Mouse (Mus musculus) kidney, embryonic 14.5 days (tissue): ENCODE measurements around the gene Srp68. TPM values are rescaled to one million over a fixed set of nuclear protein-coding genes. Genes with fewer than 3 reads are reported as not detected.

Experiments
- ATAC-seq: fragments of 200-750 bp; cut with Nextera tagmentation; 2 replicates; pipeline ENCODE4 v1.8.0; 2017; ENCODE audit warnings: moderate number of reproducible peaks, mild to moderate bottlenecking, moderate TSS enrichment, moderate library complexity; ENCODE audit not compliant: low FRiP score, low TSS enrichment
- H3K27ac ChIP-seq: fragments of 300-500 bp; sonication (generic); 2 replicates; pipeline ENCODE4 v1.5.1; 2014; ENCODE audit warnings: low read depth, mild to moderate bottlenecking, low read length, moderate library complexity, mixed read lengths
- H3K27me3 ChIP-seq: fragments of 300-500 bp; sonication (generic); 2 replicates; pipeline ENCODE4 v1.6.1; 2014; ENCODE audit warnings: mild to moderate bottlenecking, low read length; ENCODE audit not compliant: control insufficient read depth, insufficient read depth
- H3K36me3 ChIP-seq: fragments of 300-500 bp; sonication (generic); 2 replicates; pipeline ENCODE4 v1.6.1; 2014; ENCODE audit warnings: low read length, mixed read lengths; ENCODE audit not compliant: control insufficient read depth, insufficient read depth
- H3K4me1 ChIP-seq: fragments of 300-500 bp; sonication (generic); 2 replicates; pipeline ENCODE4 v1.6.1; 2014; ENCODE audit warnings: low read length, mixed read lengths; ENCODE audit not compliant: control insufficient read depth, insufficient read depth
- H3K4me2 ChIP-seq: fragments of 300-500 bp; sonication (generic); replicated peaks from 2 replicates; pipeline ENCODE4 v1.6.1; 2014; ENCODE audit warnings: low read depth, mild to moderate bottlenecking, low read length
- H3K4me3 ChIP-seq: fragments of 300-500 bp; sonication (generic); 2 replicates; pipeline ENCODE4 v1.5.1; 2014; ENCODE audit warnings: mild to moderate bottlenecking, low read length
- H3K9ac ChIP-seq: fragments of 300-500 bp; sonication (generic); 2 replicates; pipeline ENCODE4 v1.6.1; 2014; ENCODE audit warnings: low read depth, mild to moderate bottlenecking, low read length, moderate library complexity
- H3K9me3 ChIP-seq: fragments of 300-500 bp; sonication (generic); 2 replicates; pipeline ENCODE4 v1.6.1; 2016; ENCODE audit warnings: low read length; ENCODE audit not compliant: control insufficient read depth
- WGBS: fragments of 180-500 bp; shearing (Covaris S2); extraction: QIAGEN DNeasy Blood & Tissue Kit; methylation state at CpG from one replicate; pipeline ENCODE4 v1.1.7; 2014; 5-methylcytosine and 5-hydroxymethylcytosine counted together
- polyA plus RNA-seq: library from polyadenylated mRNA; unstranded; fragments of >200 nt; fragmentation: Nextera tagmentation; extraction: Ambion mirVana; gene quantifications from 2 replicates; pipeline ENCODE4 v1.2.1, GENCODE M21; 2014

The Srp68 gene
- polyA plus RNA-seq, 1 experiment from 2014 or later, result 85.6 TPM

GRCm38 (mm10) chr11:116212847-116213246 is 61.2 kb downstream of the Srp68 start:
- Histone ChIP-seq H3K4me1 (no peaks in the 10 kb centered on the region), H3K9me3 (no peaks in the 10 kb centered on the region), H3K27ac (no peak overlapping the region), H3K4me2 (no peak overlapping the region), H3K36me3 (no peaks in the 10 kb centered on the region), H3K27me3 (no peaks in the 10 kb centered on the region), H3K4me3 (no peak overlapping the region), H3K9ac (no peak overlapping the region)
- no peak for ATAC-seq
- 89% methylated on average over 6 of the region's 6 CpGs for WGBS

DNA sequence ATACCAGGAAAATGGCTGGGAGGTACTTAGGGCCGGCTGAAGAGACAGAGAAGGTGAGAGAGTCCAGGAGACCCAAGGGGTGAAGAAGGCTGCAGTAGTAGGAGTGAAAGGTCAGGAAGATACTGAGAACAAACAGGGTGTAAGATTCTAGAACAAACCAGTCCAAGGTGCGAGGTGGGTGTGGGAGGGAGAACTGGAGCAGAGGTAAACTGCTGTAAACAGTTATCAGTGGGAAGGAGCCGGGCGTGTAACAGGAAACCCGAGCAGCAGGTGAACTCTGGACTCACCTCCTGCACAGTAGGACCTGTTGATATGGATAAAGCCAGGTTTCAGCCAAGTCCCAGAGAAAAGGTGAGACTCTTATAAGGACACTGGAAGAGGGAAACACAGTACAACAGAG is 63.3 kb downstream of the Srp68 start:
- peaks cover 12% of the 10 kb centered on the region for H3K36me3 ChIP-seq
- no peak overlapping the region for H3K4me2 ChIP-seq
- no peak overlapping the region for H3K4me3 ChIP-seq
- 63% methylated on average over 5 of the region's 5 CpGs for WGBS
- no peaks in the 10 kb centered on the region for H3K4me1 ChIP-seq
- H3K9ac ChIP-seq, result no peak overlapping the region
- ATAC-seq, result no peak; the same call in 1 of the 2 replicates
- H3K27me3 ChIP-seq, result no peaks in the 10 kb centered on the region
- H3K9me3 ChIP-seq, result no peaks in the 10 kb centered on the region
- H3K27ac ChIP-seq, result no peak overlapping the region

- H3K4me3 ChIP-seq, result no peak overlapping the region
- H3K9me3 ChIP-seq, result no peaks in the 10 kb centered on the region
- H3K27ac ChIP-seq, result no peak overlapping the region
- no peak for ATAC-seq
- H3K4me2 ChIP-seq, result no peak overlapping the region
- peaks cover 16% of the 10 kb centered on the region for H3K36me3 ChIP-seq
- no peaks in the 10 kb centered on the region for H3K27me3 ChIP-seq
- H3K9ac ChIP-seq, result no peak overlapping the region
- WGBS, result 46% methylated on average over 8 of the region's 8 CpGs
- no peaks in the 10 kb centered on the region for H3K4me1 ChIP-seq
Measured at GRCm38 (mm10) chr11:116209257-116209656, 64.8 kb downstream of the Srp68 start.

DNA sequence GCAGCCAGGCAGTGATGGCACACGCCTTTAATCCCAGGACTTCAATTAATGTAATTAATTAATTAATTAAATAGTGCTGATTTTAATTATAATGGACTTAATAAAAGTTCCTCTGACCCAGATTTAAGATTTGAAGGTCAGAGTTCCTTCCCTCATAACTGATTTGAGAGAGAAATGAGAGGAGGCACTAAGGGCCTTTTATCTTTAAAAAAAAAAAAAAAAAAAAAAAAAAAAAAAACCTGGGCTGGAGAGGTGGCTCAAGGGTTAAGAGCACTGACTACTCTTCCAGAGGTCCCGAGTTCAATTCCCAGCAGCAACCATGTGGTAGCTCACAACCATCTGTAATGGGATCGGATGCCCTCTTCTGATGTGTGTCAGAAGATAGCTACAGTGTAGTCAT is 65.4 kb downstream of the Srp68 start:
- WGBS, result 83% methylated on average over 3 of the region's 3 CpGs
- Histone ChIP-seq H3K4me2 (no peak overlapping the region), H3K4me3 (no peak overlapping the region), H3K36me3 (peaks cover 16% of the 10 kb centered on the region), H3K27me3 (no peaks in the 10 kb centered on the region), H3K27ac (no peak overlapping the region), H3K9me3 (no peaks in the 10 kb centered on the region), H3K4me1 (no peaks in the 10 kb centered on the region), H3K9ac (no peak overlapping the region)
- no peak for ATAC-seq

GRCm38 (mm10) chr11:116206678-116207077 is 67.3 kb downstream of the Srp68 start:
- Histone ChIP-seq H3K9me3 (no peaks in the 10 kb centered on the region), H3K4me3 (no peak overlapping the region), H3K9ac (no peak overlapping the region), H3K4me1 (no peaks in the 10 kb centered on the region), H3K27me3 (no peaks in the 10 kb centered on the region), H3K4me2 (no peak overlapping the region), H3K36me3 (peaks cover 16% of the 10 kb centered on the region), H3K27ac (no peak overlapping the region)
- ATAC-seq, result no peak
- WGBS, result 79% methylated on average over 4 of the region's 4 CpGs

GRCm38 (mm10) chr11:116203150-116203549 is 70.9 kb downstream of the Srp68 start:
- no peak overlapping the region for H3K4me3 ChIP-seq
- 78% methylated on average over 3 of the region's 3 CpGs for WGBS
- peaks cover 16% of the 10 kb centered on the region for H3K36me3 ChIP-seq
- H3K9me3 ChIP-seq, result no peaks in the 10 kb centered on the region
- peaks cover 1% of the 10 kb centered on the region; the same call in 1 of the 2 replicates for H3K4me1 ChIP-seq
- no peak overlapping the region for H3K4me2 ChIP-seq
- no peak overlapping the region for H3K9ac ChIP-seq
- no peak for ATAC-seq
- H3K27me3 ChIP-seq, result no peaks in the 10 kb centered on the region
- H3K27ac ChIP-seq, result no peak overlapping the region

GRCm38 (mm10) chr11:116201151-116201550 is 72.9 kb downstream of the Srp68 start:
- no peaks in the 10 kb centered on the region for H3K9me3 ChIP-seq
- H3K27me3 ChIP-seq, result no peaks in the 10 kb centered on the region
- H3K4me3 ChIP-seq, result no peak overlapping the region
- ATAC-seq, result no peak
- no peak overlapping the region for H3K4me2 ChIP-seq
- peaks cover 14% of the 10 kb centered on the region for H3K36me3 ChIP-seq
- H3K4me1 ChIP-seq, result peaks cover 11% of the 10 kb centered on the region; the same call in 1 of the 2 replicates
- H3K9ac ChIP-seq, result no peak overlapping the region
- 77% methylated on average over 2 of the region's 2 CpGs for WGBS
- no peak overlapping the region for H3K27ac ChIP-seq

GRCm38 (mm10) chr11:116198639-116199531 is 75.1 kb downstream of the Srp68 start, which contains the start of the genes Ten1 and Acox1:
Ten1 (plus strand) TSS chr11:116198855.
Acox1 (minus strand) TSS chr11:116199045.
- WGBS, result under 1% methylated on average over 62 of the region's 62 CpGs

DNA sequence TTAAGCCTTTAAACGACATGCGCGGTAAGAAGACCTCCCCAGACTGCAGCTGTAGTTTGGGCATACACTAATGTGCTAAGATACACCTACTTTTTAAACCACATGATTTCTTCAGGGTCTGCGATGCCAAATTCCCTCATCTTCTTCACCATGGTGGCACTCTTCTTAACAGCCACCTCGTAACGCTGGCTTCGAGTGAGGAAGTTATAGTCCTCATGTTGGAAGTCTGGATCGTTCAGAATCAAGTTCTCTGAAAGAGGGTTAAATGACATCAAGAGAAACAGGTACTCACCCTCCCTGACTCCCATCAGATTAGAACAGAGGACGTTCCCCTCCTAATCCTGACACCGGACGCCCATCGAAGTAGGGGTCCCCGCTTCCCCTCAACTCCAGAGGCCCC is 75.9 kb downstream of the Srp68 start:
- peak overlapping the region; percentile 50 for H3K4me3 ChIP-seq
- H3K4me2 ChIP-seq, result peak overlapping the region; percentile 78
- peaks cover 11% of the 10 kb centered on the region; the same call in 1 of the 2 replicates for H3K36me3 ChIP-seq
- H3K9ac ChIP-seq, result peak overlapping the region; percentile 77
- peaks cover 11% of the 10 kb centered on the region; the same call in 1 of the 2 replicates for H3K4me1 ChIP-seq
- WGBS, result 20% methylated on average over 13 of the region's 13 CpGs
- H3K27ac ChIP-seq, result peak overlapping the region; percentile 86
- no peaks in the 10 kb centered on the region for H3K27me3 ChIP-seq
- no peaks in the 10 kb centered on the region for H3K9me3 ChIP-seq
- ATAC-seq, result no peak

More at GRCm38 (mm10) chr11:116198639-116199531, 75.1 kb downstream of the Srp68 start, which contains the start of the genes Ten1 and Acox1:
- peaks cover 11% of the 10 kb centered on the region; the same call in 1 of the 2 replicates for H3K36me3 ChIP-seq
- peak; percentile 98 for ATAC-seq
- H3K4me1 ChIP-seq, result peaks cover 11% of the 10 kb centered on the region; the same call in 1 of the 2 replicates
- H3K9me3 ChIP-seq, result no peaks in the 10 kb centered on the region
- H3K27me3 ChIP-seq, result no peaks in the 10 kb centered on the region
- H3K4me3 ChIP-seq, result peak within 1 kb of the TSS; percentile 50
- peak within 1 kb of the TSS; percentile 86 for H3K27ac ChIP-seq
- H3K4me2 ChIP-seq, result peak within 1 kb of the TSS; percentile 78
- H3K9ac ChIP-seq, result peak within 1 kb of the TSS; percentile 77
